Mouse (Mus musculus): Measurements from ENCODE around the gene Fbxl13. TPM values are rescaled to one million over a fixed set of nuclear protein-coding genes. Genes with fewer than 3 reads are reported as not detected.

Gene Fbxl13
- total and polyA plus RNA-seq, 2 experiments from 2014 or later: 0.29 to 0.46 TPM

GRCm38 (mm10) chr5:21506887-21507286, 138.5 kb downstream of the Fbxl13 start:
- no peak for ATAC-seq
- no peaks in the 10 kb centered on the region for H3K36me3 ChIP-seq (ENCODE audit: insufficient read depth)
- no peak overlapping the region for H3K9ac ChIP-seq
- no peak overlapping the region for H3K4me2 ChIP-seq (ENCODE audit: low read depth)
- no peaks in the 10 kb centered on the region for H3K9me3 ChIP-seq (ENCODE audit: low read length)
- no peak for TF ChIP-seq CTCF (IDR thresholded peaks at IDR 0.05; ENCODE audit: low read depth)
- no peaks in the 10 kb centered on the region for H3K4me1 ChIP-seq (ENCODE audit: insufficient read depth)
- 88% methylated on average over 1 of the region's 1 CpGs for WGBS
- no peak for DNase-seq
- no peak overlapping the region for H3K27ac ChIP-seq (ENCODE audit: low read depth, low read length)
- H3K4me3 ChIP-seq (ENCODE audit: low read depth, low read length): no peak overlapping the region
- no peaks in the 10 kb centered on the region for H3K27me3 ChIP-seq (ENCODE audit: insufficient read depth, low read length)

- Histone ChIP-seq H3K9me3 (ENCODE audit: low read length) (no peaks in the 10 kb centered on the region), H3K9ac (no peak overlapping the region), H3K27me3 (ENCODE audit: insufficient read depth, low read length) (no peaks in the 10 kb centered on the region), H3K27ac (ENCODE audit: low read depth, low read length) (no peak overlapping the region), H3K4me1 (ENCODE audit: insufficient read depth) (no peaks in the 10 kb centered on the region; the same call in 1 of the 2 replicates), H3K4me3 (ENCODE audit: low read depth, low read length) (no peak overlapping the region), H3K4me2 (ENCODE audit: low read depth) (no peak overlapping the region), H3K36me3 (ENCODE audit: insufficient read depth) (no peaks in the 10 kb centered on the region)
- DNase-seq (no peak), ATAC-seq (no peak)
- TF ChIP-seq CTCF (IDR thresholded peaks at IDR 0.05; ENCODE audit: low read depth): no peak
- 91% methylated on average over 8 of the region's 8 CpGs for WGBS
These were observed 140.3 kb downstream of the Fbxl13 start for GRCm38 (mm10) chr5:21505159-21505558.

- no peaks in the 10 kb centered on the region for H3K27me3 ChIP-seq (ENCODE audit: insufficient read depth, low read length)
- no peaks in the 10 kb centered on the region for H3K36me3 ChIP-seq (ENCODE audit: insufficient read depth)
- H3K9ac ChIP-seq: no peak overlapping the region
- TF ChIP-seq CTCF (IDR thresholded peaks at IDR 0.05; ENCODE audit: low read depth): no peak
- H3K4me1 ChIP-seq (ENCODE audit: insufficient read depth): no peaks in the 10 kb centered on the region; the same call in 1 of the 2 replicates
- no peaks in the 10 kb centered on the region for H3K9me3 ChIP-seq (ENCODE audit: low read length)
- H3K4me2 ChIP-seq (ENCODE audit: low read depth): no peak overlapping the region
- no peak overlapping the region for H3K4me3 ChIP-seq (ENCODE audit: low read depth, low read length)
- H3K27ac ChIP-seq (ENCODE audit: low read depth, low read length): no peak overlapping the region
- ATAC-seq: no peak
- 86% methylated on average over 13 of the region's 13 CpGs for WGBS
- no peak for DNase-seq
These were observed 142.4 kb downstream of the Fbxl13 start for GRCm38 (mm10) chr5:21502936-21503610.

GRCm38 (mm10) chr5:21500941-21501340, 144.5 kb downstream of the Fbxl13 start:
- Histone ChIP-seq H3K4me1 (ENCODE audit: insufficient read depth) (no peaks in the 10 kb centered on the region; the same call in 1 of the 2 replicates), H3K27ac (ENCODE audit: low read depth, low read length) (no peak overlapping the region), H3K9me3 (ENCODE audit: low read length) (no peaks in the 10 kb centered on the region), H3K36me3 (ENCODE audit: insufficient read depth) (no peaks in the 10 kb centered on the region), H3K9ac (no peak overlapping the region), H3K4me3 (ENCODE audit: low read depth, low read length) (no peak overlapping the region), H3K27me3 (ENCODE audit: insufficient read depth, low read length) (no peaks in the 10 kb centered on the region), H3K4me2 (ENCODE audit: low read depth) (no peak overlapping the region)
- peak; percentile 84 for ATAC-seq
- DNase-seq: peak; percentile 62
- 59% methylated on average over 2 of the region's 2 CpGs for whole genome bisulfite sequencing
- no peak for TF ChIP-seq CTCF (IDR thresholded peaks at IDR 0.05; ENCODE audit: low read depth)

GRCm38 (mm10) chr5:21500133-21500532, 145.3 kb downstream of the Fbxl13 start:
- Histone ChIP-seq H3K36me3 (ENCODE audit: insufficient read depth) (no peaks in the 10 kb centered on the region), H3K9me3 (ENCODE audit: low read length) (no peaks in the 10 kb centered on the region), H3K27me3 (ENCODE audit: insufficient read depth, low read length) (no peaks in the 10 kb centered on the region), H3K4me3 (ENCODE audit: low read depth, low read length) (no peak overlapping the region), H3K9ac (no peak overlapping the region), H3K27ac (ENCODE audit: low read depth, low read length) (peak overlapping the region; percentile 29; the same call in 1 of the 2 replicates), H3K4me2 (ENCODE audit: low read depth) (no peak overlapping the region), H3K4me1 (ENCODE audit: insufficient read depth) (no peaks in the 10 kb centered on the region; the same call in 1 of the 2 replicates)
- WGBS: 77% methylated on average over 10 of the region's 10 CpGs
- DNase-seq: no peak
- no peak for TF ChIP-seq CTCF (IDR thresholded peaks at IDR 0.05; ENCODE audit: low read depth)
- no peak for ATAC-seq

- Histone ChIP-seq H3K36me3 (ENCODE audit: insufficient read depth) (no peaks in the 10 kb centered on the region), H3K4me2 (ENCODE audit: low read depth) (no peak overlapping the region), H3K4me1 (ENCODE audit: insufficient read depth) (no peaks in the 10 kb centered on the region; the same call in 1 of the 2 replicates), H3K4me3 (ENCODE audit: low read depth, low read length) (no peak overlapping the region), H3K9ac (no peak overlapping the region), H3K9me3 (ENCODE audit: low read length) (no peaks in the 10 kb centered on the region), H3K27me3 (ENCODE audit: insufficient read depth, low read length) (no peaks in the 10 kb centered on the region), H3K27ac (ENCODE audit: low read depth, low read length) (no peak overlapping the region)
- no peak for DNase-seq
- no peak for TF ChIP-seq CTCF (IDR thresholded peaks at IDR 0.05; ENCODE audit: low read depth)
- no peak for ATAC-seq
- 77% methylated on average over 11 of the region's 11 CpGs for WGBS
These were observed 146.5 kb downstream of the Fbxl13 start for GRCm38 (mm10) chr5:21498925-21499324.

GRCm38 (mm10) chr5:21498490-21498889, 146.9 kb downstream of the Fbxl13 start:
- Histone ChIP-seq H3K27ac (ENCODE audit: low read depth, low read length) (no peak overlapping the region), H3K9ac (no peak overlapping the region), H3K27me3 (ENCODE audit: insufficient read depth, low read length) (no peaks in the 10 kb centered on the region), H3K36me3 (ENCODE audit: insufficient read depth) (no peaks in the 10 kb centered on the region), H3K4me3 (ENCODE audit: low read depth, low read length) (no peak overlapping the region), H3K9me3 (ENCODE audit: low read length) (no peaks in the 10 kb centered on the region), H3K4me2 (ENCODE audit: low read depth) (no peak overlapping the region), H3K4me1 (ENCODE audit: insufficient read depth) (no peaks in the 10 kb centered on the region; the same call in 1 of the 2 replicates)
- ATAC-seq (no peak), DNase-seq (no peak)
- 91% methylated on average over 2 of the region's 2 CpGs for WGBS
- TF ChIP-seq CTCF (IDR thresholded peaks at IDR 0.05; ENCODE audit: low read depth): no peak
